Mouse (Mus musculus): ENCODE measurements around the gene Brd3. TPM values are rescaled to one million over a fixed set of nuclear protein-coding genes. Genes with fewer than 3 reads are reported as not detected.

Gene Brd3
- total and polyA plus RNA-seq, 3 experiments, result 10.7 to 46.9 (median 38.7) TPM

GRCm38 (mm10) chr2:27442708-27443449 is 64.6 kb downstream of the Brd3 start:
- Histone ChIP-seq H3K9me3 (replicated peaks; ENCODE audit: insufficient read depth, low read length) (no peaks in the 10 kb centered on the region), H3K27ac (ENCODE audit: control insufficient read depth, low read depth, low read length) (no peak overlapping the region), H3K27me3 (ENCODE audit: control insufficient read depth in 1 of 2, insufficient read depth in 2 of 2, low read length in 2 of 2) (no peaks in the 10 kb centered on the region), H3K9ac (ENCODE audit: control insufficient read depth, low read depth, low read length, poor library complexity, severe bottlenecking) (peak overlapping the region; percentile 13), H3K79me2 (ENCODE audit: control insufficient read depth, insufficient read depth, low read length, poor library complexity) (no peaks in the 10 kb centered on the region), H3K4me1 (ENCODE audit: control insufficient read depth in 1 of 2, insufficient read depth in 2 of 2, low read length in 2 of 2) (peaks cover 3 to 8% of the 10 kb centered on the region in 2 experiments; a peak in 3 of 4 replicates), H3K36me3 (ENCODE audit: control insufficient read depth in 1 of 2, insufficient read depth in 2 of 2, low read length in 2 of 2) (peaks cover 2 to 6% of the 10 kb centered on the region in 2 experiments; a peak in 3 of 4 replicates), H3K4me3 (ENCODE audit: control insufficient read depth in 1 of 2, insufficient read depth in 1 of 2, low read depth in 2 of 2, low read length in 2 of 2) (peak overlapping the region; percentile 31 to 32; a peak in 3 of 4 replicates)
- no peak for TF ChIP-seq POLR2AphosphoS5 (IDR thresholded peaks at IDR 0.05; ENCODE audit: borderline replicate concordance, low read depth, low read length)
- peak; percentile 22 for DNase-seq (ENCODE audit: low read depth, low spot score)

GRCm38 (mm10) chr2:27441767-27442707 is 65.4 kb downstream of the Brd3 start, which contains the start of gene Brd3os:
Brd3os (plus strand) TSS chr2:27442324.
- Histone ChIP-seq H3K9ac (ENCODE audit: control insufficient read depth, low read depth, low read length, poor library complexity, severe bottlenecking) (peak within 1 kb of the TSS; percentile 13), H3K27ac (ENCODE audit: control insufficient read depth, low read depth, low read length) (no peak within 1 kb of the TSS), H3K4me3 (ENCODE audit: control insufficient read depth in 1 of 2, insufficient read depth in 1 of 2, low read depth in 2 of 2, low read length in 2 of 2) (peak within 1 kb of the TSS; percentile 48 to 62), H3K9me3 (replicated peaks; ENCODE audit: insufficient read depth, low read length) (no peaks in the 10 kb centered on the region), H3K36me3 (ENCODE audit: control insufficient read depth in 1 of 2, insufficient read depth in 2 of 2, low read length in 2 of 2) (peaks cover under 1 to 7% of the 10 kb centered on the region in 2 experiments; a peak in 2 of 4 replicates), H3K27me3 (ENCODE audit: control insufficient read depth in 1 of 2, insufficient read depth in 2 of 2, low read length in 2 of 2) (no peaks in the 10 kb centered on the region), H3K4me1 (ENCODE audit: control insufficient read depth in 1 of 2, insufficient read depth in 2 of 2, low read length in 2 of 2) (peaks cover 3 to 9% of the 10 kb centered on the region in 2 experiments; a peak in 3 of 4 replicates), H3K79me2 (ENCODE audit: control insufficient read depth, insufficient read depth, low read length, poor library complexity) (no peaks in the 10 kb centered on the region)
- DNase-seq (ENCODE audit: low read depth, low spot score), result peak; percentile 99
- 0 out of 2 replicates have a peak, but pooled peaks have one; percentile 24 for TF ChIP-seq NRF1 (IDR thresholded peaks at IDR 0.05; ENCODE audit: insufficient read depth, low read depth, low read length, poor library complexity, severe bottlenecking)
- TF ChIP-seq ELF1 (IDR thresholded peaks at IDR 0.05; ENCODE audit: low read depth, low read length), result peak; percentile 37; the same call in 1 of the 2 replicates
- TF ChIP-seq TBP (IDR thresholded peaks at IDR 0.05; ENCODE audit: low read depth, low read length), result peak; percentile 42; the same call in 1 of the 2 replicates
- peak; percentile 91 for TF ChIP-seq MAZ (IDR thresholded peaks at IDR 0.05; ENCODE audit: low read depth, low read length)
- peak; percentile 86 for TF ChIP-seq MXI1 (IDR thresholded peaks at IDR 0.05; ENCODE audit: low read depth, low read length)
- TF ChIP-seq MEF2A (IDR thresholded peaks at IDR 0.05; ENCODE audit: extremely low read depth, insufficient replicate concordance, low read depth, low read length, poor library complexity, severe bottlenecking), result no peak
- TF ChIP-seq HCFC1 (IDR thresholded peaks at IDR 0.05; ENCODE audit: low read depth, low read length), result peak; percentile 78
- no peak for TF ChIP-seq GABPA (IDR thresholded peaks at IDR 0.05; ENCODE audit: low read depth, low read length)
- peak; percentile 89 for TF ChIP-seq SIN3A (IDR thresholded peaks at IDR 0.05; ENCODE audit: low read length)

Data from MEL (cell line).